Mouse (Mus musculus) cerebellum, adult 2 months (tissue): ENCODE results near the gene Dnaja4. TPM values are rescaled to one million over a fixed set of nuclear protein-coding genes. Genes with fewer than 3 reads are reported as not detected.
"Not testable (repeated sequence)": the region's sequence is repeated elsewhere in the genome, so short reads cannot be mapped to it uniquely, and the experiment has no call there.

Experiments
- DNase-seq, 2 experiments: peaks; one replicate each; pipeline ENCODE4 v3.0.0; 2021
- H3K27ac ChIP-seq: fragments of 200-500 bp; 2 replicates; pipeline ENCODE4 v1.5.1; 2012; ENCODE audit warnings: low read length, control low read depth, inconsistent platforms; ENCODE audit not compliant: insufficient read depth
- H3K27me3 ChIP-seq: fragments of 200-500 bp; 2 replicates; pipeline ENCODE4 v1.6.1; 2012; ENCODE audit warnings: inconsistent platforms, mild to moderate bottlenecking, low read length, moderate library complexity; ENCODE audit not compliant: control insufficient read depth, insufficient read depth
- H3K4me1 ChIP-seq: fragments of 200-500 bp; 2 replicates; pipeline ENCODE4 v1.6.1; 2011; ENCODE audit warnings: low read length; ENCODE audit not compliant: control insufficient read depth, insufficient read depth
- H3K4me3 ChIP-seq: fragments of 200-500 bp; replicated peaks from 2 replicates; pipeline ENCODE3; 2011; ENCODE audit warnings: mild to moderate bottlenecking, low read depth, low read length, control low read depth; ENCODE audit not compliant: insufficient read depth
- CTCF ChIP-seq: fragments of 200-500 bp; IDR thresholded peaks from 2 replicates; pipeline ENCODE4 v1.5.1; 2011; ENCODE audit warnings: low read depth, mild to moderate bottlenecking, control low read depth, low read length, moderate library complexity, borderline replicate concordance; ENCODE audit not compliant: insufficient read depth
- POLR2A ChIP-seq: fragments of 200-500 bp; IDR thresholded peaks from 2 replicates; pipeline ENCODE4 v1.6.1; 2011; ENCODE audit warnings: low read length, control low read depth, borderline replicate concordance; ENCODE audit not compliant: insufficient read depth
- WGBS: fragments of 180-500 bp; shearing (Covaris S2); methylation state at CpG from one replicate; pipeline ENCODE4 v1.1.7; 2018; 5-methylcytosine and 5-hydroxymethylcytosine counted together
- polyA plus RNA-seq: library from polyadenylated mRNA; depleted of rRNA; stranded (reverse); fragments of >200 nt; gene quantifications from 2 replicates; pipeline ENCODE4 v1.2.3, GENCODE M21; 2012

Gene Dnaja4
- polyA plus RNA-seq, 1 experiment: 37.5 TPM

DNA sequence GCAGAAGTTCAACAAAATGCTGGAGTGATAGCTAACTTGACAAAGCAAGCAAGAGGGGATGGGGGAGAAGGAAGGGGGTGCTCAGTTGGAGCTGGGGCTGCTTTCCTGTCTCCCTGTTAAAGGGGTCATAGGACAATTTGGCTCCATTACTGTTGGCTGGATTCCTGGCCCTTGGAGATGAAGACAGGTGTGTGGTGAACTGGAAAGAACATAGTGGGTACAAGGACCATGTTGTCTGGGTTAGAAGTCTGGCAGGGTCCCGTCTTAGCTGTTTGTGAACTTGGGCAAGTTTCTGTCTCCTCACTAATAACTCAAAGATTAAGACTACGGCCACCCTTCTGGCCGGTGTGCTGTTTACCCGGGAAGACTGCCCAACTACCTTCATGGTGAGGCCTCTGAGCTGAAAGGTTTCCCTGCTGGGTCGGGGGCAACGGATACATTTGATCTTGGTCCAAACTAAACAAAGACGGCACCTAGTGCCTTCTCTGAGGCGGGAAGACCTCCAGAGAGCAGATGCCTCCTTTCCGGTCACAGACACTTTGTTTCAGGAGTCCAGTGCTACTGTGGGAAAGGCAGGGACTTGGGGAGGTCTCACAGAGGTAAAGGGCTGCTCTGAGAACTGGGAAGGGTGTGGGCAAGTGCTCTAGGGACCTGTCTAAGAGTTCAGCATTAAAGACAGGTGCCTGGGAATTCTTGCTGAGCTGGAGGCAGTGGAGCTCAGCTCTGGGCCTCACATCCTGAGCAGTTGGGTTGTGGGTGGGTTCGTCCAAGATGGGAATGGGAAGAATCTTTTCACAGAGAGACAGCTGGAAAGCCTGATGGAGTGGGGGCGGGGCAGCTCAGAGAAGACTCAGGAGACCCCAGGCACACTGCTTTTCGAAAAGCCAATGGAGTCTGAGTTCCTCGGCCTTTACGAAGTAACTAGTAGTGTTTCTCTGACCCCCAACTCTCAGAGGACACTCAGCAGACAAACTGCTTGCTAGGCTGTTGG lies 11.1 kb upstream of the Dnaja4 start:
- TF ChIP-seq CTCF: no peak
- TF ChIP-seq POLR2A: no peak
- DNase-seq: no peak
- 48% methylated on average over 14 of the region's 14 CpGs for WGBS

DNA sequence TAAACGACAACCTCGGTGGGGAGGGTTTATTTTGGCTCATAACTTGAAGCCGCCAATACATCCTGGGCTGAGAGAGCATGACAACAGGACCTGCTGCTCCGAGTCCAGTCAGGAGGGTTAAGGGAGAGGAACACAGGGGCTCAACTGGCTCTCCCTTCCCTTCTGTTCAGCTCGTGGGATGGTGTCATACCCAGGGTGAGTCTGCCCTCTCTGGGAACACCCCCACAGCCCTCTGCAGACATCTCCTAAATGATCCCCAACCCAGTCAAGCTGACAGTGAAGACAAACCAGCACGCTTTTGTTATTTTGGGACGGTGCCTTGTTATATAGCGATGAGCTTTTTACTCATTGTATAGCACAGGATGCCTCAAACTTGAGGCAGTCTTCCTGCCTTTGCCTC lies 9.2 kb upstream of the Dnaja4 start:
- DNase-seq: no peak
- H3K27ac ChIP-seq: no peak overlapping the region
- H3K4me3 ChIP-seq: no peak overlapping the region
- 62% methylated on average over 8 of the region's 8 CpGs for WGBS
- no peaks in the 10 kb centered on the region for H3K27me3 ChIP-seq
- H3K4me1 ChIP-seq: no peaks in the 10 kb centered on the region
- TF ChIP-seq CTCF (no peak), POLR2A (no peak)

More for the DNA sequence above, 11.1 kb upstream of the Dnaja4 start:
- H3K27me3 ChIP-seq: no peaks in the 10 kb centered on the region
- H3K4me3 ChIP-seq: no peak overlapping the region
- no peaks in the 10 kb centered on the region for H3K4me1 ChIP-seq
- H3K27ac ChIP-seq: no peak overlapping the region

DNA sequence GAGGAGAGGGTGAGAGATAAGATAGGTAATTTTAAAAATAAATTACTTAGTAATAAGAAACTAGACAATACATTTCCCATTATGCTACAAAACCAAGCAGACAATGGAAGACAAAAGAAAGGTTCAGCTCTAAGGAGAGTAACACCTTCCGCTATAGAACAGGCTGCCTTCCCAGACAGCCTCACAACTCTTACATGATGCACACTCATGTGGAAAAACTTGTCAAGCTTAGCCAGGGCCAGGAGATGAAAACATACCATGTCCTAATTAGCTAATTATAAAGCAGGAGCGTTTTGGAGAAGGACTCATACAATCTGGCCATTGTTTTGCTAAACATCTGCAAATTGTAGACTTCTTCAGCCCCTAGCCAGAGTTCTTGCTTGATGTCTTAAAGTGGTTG lies 8.0 kb upstream of the Dnaja4 start:
- H3K27ac ChIP-seq, DNase-seq, H3K27me3 ChIP-seq, H3K4me1 ChIP-seq, H3K4me3 ChIP-seq: not testable (repeated sequence)
- 69% methylated on average over 2 of the region's 2 CpGs for WGBS

DNA sequence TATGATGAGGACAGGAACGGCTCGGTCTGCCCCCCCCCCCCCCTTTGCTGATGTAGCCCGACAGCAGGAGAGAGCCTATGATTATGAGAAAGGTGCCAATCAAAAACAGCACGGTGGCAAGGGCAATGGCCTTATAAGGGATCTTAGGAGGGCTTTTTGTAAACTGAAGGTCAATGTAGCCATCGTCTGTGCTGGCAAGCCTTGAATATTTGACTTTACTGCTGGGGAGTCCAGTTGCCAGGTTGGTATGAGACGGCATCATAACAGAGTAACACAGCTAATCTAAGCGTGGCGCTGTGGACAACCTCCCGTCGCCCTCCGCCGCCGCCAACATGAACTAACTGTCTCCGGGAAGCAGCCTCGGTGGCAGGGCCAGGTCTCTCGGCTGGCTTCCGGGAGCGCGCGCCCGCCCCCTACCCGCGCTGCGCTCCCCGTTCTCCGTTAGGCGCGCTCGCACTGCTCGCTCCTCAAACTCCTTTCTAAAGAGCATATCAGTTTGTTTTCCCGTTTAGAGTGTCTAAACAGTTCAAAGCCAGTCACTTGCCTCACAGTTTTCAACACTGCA lies 7.3 kb upstream of the Dnaja4 start:
- 4% methylated on average over 31 of the region's 31 CpGs for WGBS
- not testable (repeated sequence) for H3K4me1 ChIP-seq, H3K27me3 ChIP-seq, H3K27ac ChIP-seq
- peak overlapping the region; percentile 34 for H3K4me3 ChIP-seq
- peak in 1 of 2 experiments; percentile 19 for DNase-seq

DNA sequence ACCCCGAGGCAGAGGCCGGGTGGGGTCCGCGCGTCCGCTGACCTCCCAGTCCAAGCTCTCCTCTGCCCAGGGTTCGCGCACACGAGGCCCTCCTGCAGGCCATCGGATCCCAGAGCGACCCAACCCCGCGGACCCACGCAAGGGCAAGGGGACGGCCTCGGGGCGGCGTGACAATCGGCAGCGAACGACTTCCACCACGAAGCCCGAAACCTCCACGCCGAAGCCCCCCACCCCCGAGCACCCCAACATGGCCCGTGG lies 343 bp downstream of the Dnaja4 start:
- no peak for TF ChIP-seq CTCF
- no peak for TF ChIP-seq POLR2A
- Histone ChIP-seq H3K4me1 (peaks cover 3% of the 10 kb centered on the region), H3K27me3 (no peaks in the 10 kb centered on the region), H3K4me3 (peak overlapping the region; percentile 63), H3K27ac (peak overlapping the region; percentile 68)
- 3% methylated on average over 27 of the region's 27 CpGs for WGBS
- no peak for DNase-seq

DNA sequence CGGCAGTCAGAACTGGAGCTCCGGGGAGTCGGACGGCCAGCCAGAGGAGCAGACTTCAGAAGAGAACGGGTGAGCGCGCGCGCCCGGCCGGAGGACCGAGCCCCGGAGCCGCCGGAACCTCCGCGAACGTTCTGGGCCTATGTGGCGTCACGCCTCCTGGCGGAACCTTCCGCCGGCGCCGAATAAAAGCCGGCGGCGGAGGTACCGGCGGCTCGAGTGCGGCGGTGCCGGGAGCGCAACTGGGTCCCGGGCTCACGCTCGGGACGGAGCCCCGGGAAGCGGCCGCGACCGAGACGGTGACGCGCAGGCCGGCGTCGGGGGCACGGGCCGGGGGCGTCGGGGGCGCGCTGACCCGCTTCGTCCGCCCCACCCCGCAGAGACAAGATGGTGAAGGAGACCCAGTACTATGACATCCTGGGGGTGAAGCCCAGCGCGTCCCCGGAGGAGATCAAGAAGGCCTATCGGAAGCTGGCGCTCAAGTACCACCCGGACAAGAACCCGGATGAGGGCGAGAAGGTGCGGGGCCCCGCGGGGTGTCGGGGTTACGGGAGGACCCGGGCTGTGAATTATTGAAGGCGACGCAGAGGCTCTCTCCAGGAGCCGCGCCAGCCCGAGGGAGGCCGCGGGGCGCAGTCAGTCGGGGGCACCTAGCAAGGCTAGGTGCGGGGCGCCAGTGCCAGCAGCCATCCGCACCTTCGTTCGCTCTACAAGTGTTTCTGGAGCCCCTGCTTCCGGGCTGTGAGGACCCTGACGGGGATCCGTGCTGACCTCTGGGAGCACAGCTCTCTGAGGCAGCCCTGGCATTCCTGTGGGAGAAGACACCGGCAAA lies 886 bp downstream of the Dnaja4 start:
- no peaks in the 10 kb centered on the region for H3K27me3 ChIP-seq
- TF ChIP-seq POLR2A: peak; percentile 81
- TF ChIP-seq CTCF: no peak
- H3K4me1 ChIP-seq: peaks cover 5% of the 10 kb centered on the region
- H3K27ac ChIP-seq: peak overlapping the region; percentile 68
- peak; percentile 82 to 84 for DNase-seq
- peak overlapping the region; percentile 63 for H3K4me3 ChIP-seq
- WGBS: under 1% methylated on average over 92 of the region's 92 CpGs

DNA sequence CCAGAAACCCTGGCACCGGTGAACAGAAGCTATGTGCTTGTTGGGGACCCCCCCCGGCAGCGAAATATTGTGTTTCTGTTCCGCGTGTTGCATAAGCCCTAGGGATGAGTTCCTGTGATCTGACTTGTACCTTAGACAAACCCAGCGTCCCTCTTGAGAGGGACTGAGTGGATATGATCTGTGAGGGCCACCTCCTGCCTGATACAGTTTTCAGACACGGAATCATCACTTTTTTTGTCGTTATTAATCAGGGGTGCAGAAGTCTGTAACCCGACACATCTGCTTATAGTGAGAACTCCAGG lies 1.5 kb downstream of the Dnaja4 start:
- Histone ChIP-seq H3K27ac (peak overlapping the region; percentile 57; the same call in 1 of the 2 replicates), H3K4me3 (peak overlapping the region; percentile 63), H3K27me3 (no peaks in the 10 kb centered on the region), H3K4me1 (peaks cover 11% of the 10 kb centered on the region)
- peak in 1 of 2 experiments; percentile 54 for DNase-seq
- no peak for TF ChIP-seq POLR2A
- TF ChIP-seq CTCF: no peak
- 9% methylated on average over 9 of the region's 9 CpGs for WGBS

DNA sequence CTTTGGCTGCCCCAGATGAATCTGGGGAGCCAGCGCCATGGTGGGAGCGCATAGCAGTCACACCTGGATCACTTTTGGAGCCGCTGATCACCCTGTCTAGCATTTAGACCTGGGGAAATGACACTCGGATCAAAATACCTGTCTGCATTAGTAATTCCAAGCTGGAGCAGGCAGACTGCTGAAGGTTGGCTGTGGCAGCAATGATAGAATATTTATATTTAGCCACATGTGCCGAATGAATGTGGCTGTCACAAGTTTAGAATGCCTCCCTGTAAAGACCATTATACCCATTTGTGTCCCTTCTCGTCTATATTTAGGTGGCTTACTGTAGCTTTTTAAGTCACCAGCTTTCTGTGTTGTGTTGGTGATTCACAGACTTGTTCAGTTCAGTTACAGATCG lies 2.1 kb downstream of the Dnaja4 start:
- Histone ChIP-seq H3K4me1 (peaks cover 11% of the 10 kb centered on the region), H3K27me3 (no peaks in the 10 kb centered on the region), H3K4me3 (peak overlapping the region; percentile 8), H3K27ac (no peak overlapping the region)
- WGBS: 80% methylated on average over 7 of the region's 7 CpGs
- no peak for TF ChIP-seq POLR2A
- no peak for TF ChIP-seq CTCF
- no peak for DNase-seq
